Comparison of ENCODE assay signal across 23 mouse cellular contexts in the genomic region with DNA sequence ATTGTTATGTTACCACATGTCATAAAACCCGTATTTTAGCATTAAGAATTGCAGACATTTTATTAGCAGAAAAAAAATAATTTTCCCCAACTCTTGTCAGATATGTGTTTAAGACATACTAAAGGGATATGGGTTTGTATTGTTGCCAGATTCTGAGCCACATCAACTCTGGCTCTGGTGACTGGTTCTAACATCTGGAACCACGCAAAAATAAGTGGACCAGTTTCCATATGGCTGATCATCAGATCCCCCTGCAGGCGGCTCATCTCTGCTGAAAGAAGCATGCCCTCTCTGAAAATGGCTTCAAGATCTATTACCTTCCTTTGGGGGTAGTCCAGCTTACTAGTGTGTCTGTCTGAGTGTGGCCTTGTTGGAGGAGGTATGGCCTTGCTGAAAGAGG.
DNase-seq lines count a peak whose midpoint lies in the region; ATAC-seq lines count a peak whose summit lies in the region.
"Had no signal": no experiment of that assay in that cellular context is flagged by ENCODE, and none has a peak within 500 bp of the region (broad histone marks: within the 10 kb centered on the region; RNA-seq: fewer than 3 reads in every experiment).

No protein-coding gene starts in this region.

- DNase-seq in limb, embryonic 10.5 days (ENCODE audit: low spot score), result no peak
- DNase-seq in 3T3-L1 (ENCODE audit: low read depth, low spot score) (peak; percentile 71), NIH3T3 (ENCODE audit: low read depth) (peak; percentile 53)
- peak; percentile 53 for DNase-seq in embryonic facial prominence, embryonic 14.5 days (ENCODE audit: low spot score)
- DNase-seq in embryo, embryonic 10.5 days (ENCODE audit: low spot score), result no peak
- no peak for DNase-seq in yolk sac, embryonic 10.5 days (ENCODE audit: low spot score)
- no peak for DNase-seq in cerebellum, adult 9-10 months
- DNase-seq: adrenal gland, postnatal 10 days; adrenal gland, postnatal 36 days; cerebellum, adult 11 months; cerebellum, adult 2 months; forebrain, postnatal 0 days; gastrocnemius, postnatal 25 days; heart, adult 2 months; heart, postnatal 14 days had no signal

- no peak overlapping the region for H3K9ac ChIP-seq in limb, embryonic 13.5 days
- no peak overlapping the region for H3K9ac ChIP-seq in embryonic facial prominence, embryonic 14.5 days (ENCODE audit: low read depth, low read length)
- H3K9ac ChIP-seq: embryonic facial prominence, embryonic 15.5 days; forebrain, postnatal 0 days; heart, embryonic 13.5 days; hindbrain, embryonic 12.5 days; hindbrain, embryonic 15.5 days had no signal

- H3K27ac ChIP-seq in limb, embryonic 13.5 days, result no peak overlapping the region
- H3K27ac ChIP-seq in limb, embryonic 10.5 days, result no peak overlapping the region
- H3K27ac ChIP-seq in embryonic facial prominence, embryonic 14.5 days (replicated peaks; ENCODE audit: low read depth, low read length), result no peak overlapping the region
- H3K27ac ChIP-seq: embryonic facial prominence, embryonic 15.5 days; heart, adult 2 months; heart, embryonic 10.5 days; heart, embryonic 13.5 days; hindbrain, embryonic 12.5 days; hindbrain, embryonic 15.5 days had no signal

- H3K4me1 ChIP-seq in limb, embryonic 13.5 days, result peaks cover 25% of the 10 kb centered on the region; the same call in 1 of the 2 replicates
- peaks cover 4% of the 10 kb centered on the region for H3K4me1 ChIP-seq in limb, embryonic 10.5 days
- no peaks in the 10 kb centered on the region for H3K4me1 ChIP-seq in embryonic facial prominence, embryonic 14.5 days (ENCODE audit: control insufficient read depth, insufficient read depth, low read length)
- H3K4me1 ChIP-seq: heart, embryonic 10.5 days; hindbrain, embryonic 12.5 days; hindbrain, embryonic 15.5 days had no signal

- H3K9me3 ChIP-seq in limb, embryonic 13.5 days, result no peaks in the 10 kb centered on the region
- no peaks in the 10 kb centered on the region for H3K9me3 ChIP-seq in limb, embryonic 10.5 days (replicated peaks)
- H3K9me3 ChIP-seq in embryonic facial prominence, embryonic 14.5 days (ENCODE audit: control insufficient read depth, low read length), result no peaks in the 10 kb centered on the region
- H3K9me3 ChIP-seq: embryonic facial prominence, embryonic 15.5 days; heart, embryonic 10.5 days; heart, embryonic 13.5 days; hindbrain, embryonic 12.5 days; hindbrain, embryonic 15.5 days had no signal

- no peak overlapping the region for H3K4me2 ChIP-seq in limb, embryonic 13.5 days (replicated peaks)
- no peak overlapping the region for H3K4me2 ChIP-seq in embryonic facial prominence, embryonic 14.5 days (ENCODE audit: low read depth, low read length)
- H3K4me2 ChIP-seq: embryonic facial prominence, embryonic 15.5 days; heart, embryonic 13.5 days; hindbrain, embryonic 12.5 days; hindbrain, embryonic 15.5 days had no signal

- H3K4me3 ChIP-seq in limb, embryonic 13.5 days, result no peak overlapping the region
- H3K4me3 ChIP-seq in limb, embryonic 10.5 days, result no peak overlapping the region
- no peak overlapping the region for H3K4me3 ChIP-seq in embryonic facial prominence, embryonic 14.5 days (ENCODE audit: low read depth, low read length)
- H3K4me3 ChIP-seq: embryonic facial prominence, embryonic 15.5 days; heart, adult 2 months; heart, embryonic 10.5 days; heart, embryonic 13.5 days; hindbrain, embryonic 12.5 days; hindbrain, embryonic 15.5 days had no signal

- peak; percentile 69; the same call in 1 of the 2 replicates for ATAC-seq in limb, embryonic 13.5 days (ENCODE audit: low FRiP score, low read depth)
- ATAC-seq in embryonic facial prominence, embryonic 14.5 days (ENCODE audit: low read depth), result no peak
- ATAC-seq: forebrain, embryonic 14.5 days; forebrain, postnatal 0 days; Patski had no signal

- whole genome bisulfite sequencing in limb, embryonic 13.5 days, result 47% methylated on average over 3 of the region's 3 CpGs
- WGBS in limb, embryonic 10.5 days, result 84% methylated on average over 3 of the region's 3 CpGs
- 35% methylated on average over 3 of the region's 3 CpGs for WGBS in embryonic facial prominence, embryonic 14.5 days

- no peaks in the 10 kb centered on the region for H3K36me3 ChIP-seq in limb, embryonic 13.5 days
- H3K36me3 ChIP-seq in limb, embryonic 10.5 days, result no peaks in the 10 kb centered on the region
- H3K36me3 ChIP-seq in embryonic facial prominence, embryonic 14.5 days (ENCODE audit: control insufficient read depth, insufficient read depth, low read length), result no peaks in the 10 kb centered on the region
- H3K36me3 ChIP-seq: embryonic facial prominence, embryonic 15.5 days; heart, embryonic 10.5 days; heart, embryonic 13.5 days; hindbrain, embryonic 12.5 days; hindbrain, embryonic 15.5 days had no signal

- H3K27me3 ChIP-seq in limb, embryonic 13.5 days, result peaks cover 3% of the 10 kb centered on the region; the same call in 1 of the 2 replicates
- H3K27me3 ChIP-seq in limb, embryonic 10.5 days (ENCODE audit: low read depth, poor library complexity, severe bottlenecking), result no peaks in the 10 kb centered on the region
- no peaks in the 10 kb centered on the region for H3K27me3 ChIP-seq in embryonic facial prominence, embryonic 14.5 days (replicated peaks; ENCODE audit: control insufficient read depth, insufficient read depth, low read length)
- H3K27me3 ChIP-seq: embryonic facial prominence, embryonic 15.5 days; heart, embryonic 13.5 days; hindbrain, embryonic 12.5 days; hindbrain, embryonic 15.5 days; Patski had no signal

Comparison
In these comparisons a context has a peak if more than half of its experiments do, and no peak if none do; other contexts are left out.
1. DNase-seq: peak in 3T3-L1 (single experiment), NIH3T3 (single experiment) and embryonic facial prominence, embryonic 14.5 days (single experiment); none in limb, embryonic 10.5 days (single experiment), embryo, embryonic 10.5 days (single experiment), yolk sac, embryonic 10.5 days (single experiment) and cerebellum, adult 9-10 months (single experiment).